Mouse (Mus musculus) gastrocnemius, postnatal 14 days (tissue): ENCODE results near the gene Smoc1. TPM values are rescaled to one million over a fixed set of nuclear protein-coding genes. Genes with fewer than 3 reads are reported as not detected.

Source experiments
- DNase-seq: peaks from one replicate; pipeline ENCODE4 v3.0.0; 2021; ENCODE audit warnings: mixed read lengths
- intact Hi-C: fragments of 180-260 bp; cut with DNase I; formaldehyde crosslinking; loops from one replicate; pipeline ENCODE4 v1.15.1; 2025; ENCODE audit warnings: low total_unique reads
- microRNA-seq, 2 experiments: library from miRNA; unstranded; fragments of <30 nt; microRNA quantifications; one replicate each; pipeline ENCODE4 v1.2.0; 2021
- total RNA-seq, 2 experiments: library from RNA; stranded (reverse); gene quantifications; 2 replicates each; pipeline ENCODE4 v1.2.3; 2021

Smoc1 gene
- total RNA-seq, 2 experiments from 2014 or later, result 0.71 to 1.1 TPM

- DNase-seq, result no peak
- intact Hi-C loops, result loop anchor here (2.0 kb wide), 1 partner anchor 203 kb away; no protein-coding TSS in a partner anchor
Observed at GRCm38 (mm10) chr12:81197468-81198075, 171.0 kb downstream of the Smoc1 start.

- DNase-seq, result peak; percentile 63
- intact Hi-C loops, result loop anchor here (2.0 kb wide), 1 partner anchor 201 kb away; no protein-coding TSS in a partner anchor
Observed at GRCm38 (mm10) chr12:81199280-81199955, 172.8 kb downstream of the Smoc1 start.

- intact Hi-C loops, result no loop called here
- no peak for DNase-seq
Observed at GRCm38 (mm10) chr12:81203226-81203625, 176.6 kb downstream of the Smoc1 start.

- intact Hi-C loops, result no loop called here
- peak; percentile 20 for DNase-seq
Observed at GRCm38 (mm10) chr12:81205619-81206560, 179.3 kb downstream of the Smoc1 start.

- intact Hi-C loops, result no loop called here
- no peak for DNase-seq
Observed at GRCm38 (mm10) chr12:81208559-81208958, 182.0 kb downstream of the Smoc1 start.

GRCm38 (mm10) chr12:81219339-81219738 lies 192.7 kb downstream of the Smoc1 start:
- intact Hi-C loops, result no loop called here
- DNase-seq, result no peak

- intact Hi-C loops, result no loop called here
- no peak for DNase-seq
Observed at GRCm38 (mm10) chr12:81223276-81223675, 196.7 kb downstream of the Smoc1 start.

- intact Hi-C loops, result no loop called here
Observed at GRCm38 (mm10) chr12:81224843-81225242, 198.2 kb downstream of the Smoc1 start.

GRCm38 (mm10) chr12:81225966-81226577 lies 199.5 kb downstream of the Smoc1 start:
- intact Hi-C loops, result no loop called here
- no peak for DNase-seq

More at GRCm38 (mm10) chr12:81224843-81225242, 198.2 kb downstream of the Smoc1 start:
- no peak for DNase-seq

- DNase-seq, result no peak
- intact Hi-C loops, result no loop called here
Observed at GRCm38 (mm10) chr12:81226590-81226989, 200.0 kb downstream of the Smoc1 start.

GRCm38 (mm10) chr12:81227767-81228460 lies 201.3 kb downstream of the Smoc1 start:
- intact Hi-C loops, result no loop called here
- DNase-seq, result no peak

GRCm38 (mm10) chr12:81233746-81234380 lies 207.3 kb downstream of the Smoc1 start:
- intact Hi-C loops, result no loop called here
- DNase-seq, result no peak

GRCm38 (mm10) chr12:81235456-81236330 lies 209.1 kb downstream of the Smoc1 start:
- DNase-seq, result no peak
- intact Hi-C loops, result no loop called here

Small RNA genes within 50 kb of the gene (microRNA-seq; reads per million reads assigned to microRNA genes)
- gene Mir3067, result 0 reads per million in 2 experiments

Other genes starting within 250 kb of the Smoc1 start
- gene Susd6, start 236.3 kb upstream of the Smoc1 start, total RNA-seq, result 10 to 100 TPM; 27.8 to 28.7 TPM
- gene Srsf5, start 81.3 kb upstream of the Smoc1 start, total RNA-seq, result 100 to 1,000 TPM in 1 of 2 experiments, 10 to 100 TPM in 1; 96.9 to 112 TPM
- not detected for gene Slc10a1, start 58.1 kb upstream of the Smoc1 start, total RNA-seq